Mouse (Mus musculus) forebrain, postnatal 0 days (tissue): ENCODE measurements around the gene Golph3l. TPM values are rescaled to one million over a fixed set of nuclear protein-coding genes. Genes with fewer than 3 reads are reported as not detected.

Source experiments
- ATAC-seq: fragments of 200-750 bp; cut with Nextera tagmentation; 2 replicates; pipeline ENCODE4 v1.8.0; 2017; ENCODE audit warnings: mild to moderate bottlenecking, moderate library complexity
- DNase-seq: peaks from one replicate; pipeline ENCODE4 v3.0.0-alpha.2; 2015
- H3K27ac ChIP-seq: fragments of 300-500 bp; sonication (generic); 2 replicates; pipeline ENCODE4 v1.5.1; 2014; ENCODE audit warnings: low read depth, mild to moderate bottlenecking, antibody characterized with exemption, low read length, moderate library complexity, mixed read lengths
- H3K27me3 ChIP-seq: fragments of 300-500 bp; sonication (generic); 2 replicates; pipeline ENCODE4 v1.6.1; 2014; ENCODE audit warnings: mild to moderate bottlenecking, low read length, mixed read lengths; ENCODE audit not compliant: insufficient read depth
- H3K36me3 ChIP-seq: fragments of 300-500 bp; sonication (generic); 2 replicates; pipeline ENCODE4 v1.6.1; 2014; ENCODE audit warnings: mild to moderate bottlenecking, moderate library complexity; ENCODE audit not compliant: insufficient read depth
- H3K4me1 ChIP-seq: fragments of 300-500 bp; sonication (generic); 2 replicates; pipeline ENCODE4 v1.6.1; 2014; ENCODE audit warnings: antibody characterized with exemption; ENCODE audit not compliant: insufficient read depth
- H3K4me2 ChIP-seq: fragments of 300-500 bp; sonication (generic); 2 replicates; pipeline ENCODE4 v1.6.1; 2014; ENCODE audit warnings: low read depth, mild to moderate bottlenecking, moderate library complexity
- H3K4me3 ChIP-seq: fragments of 300-500 bp; sonication (generic); 2 replicates; pipeline ENCODE4 v1.5.1; 2014; ENCODE audit warnings: low read depth, low read length, mixed read lengths
- H3K9ac ChIP-seq: fragments of 300-500 bp; sonication (generic); 2 replicates; pipeline ENCODE4 v1.6.1; 2014; ENCODE audit warnings: mild to moderate bottlenecking
- H3K9me3 ChIP-seq: fragments of 300-500 bp; sonication (generic); 2 replicates; pipeline ENCODE4 v1.6.1; 2016; ENCODE audit warnings: low read length
- CTCF ChIP-seq: sonication (generic); IDR thresholded peaks from 2 replicates; pipeline ENCODE4 v1.5.1; 2016; ENCODE audit warnings: antibody characterized with exemption, control low read depth, low read depth
- WGBS: fragments of 180-500 bp; shearing (Covaris S2); extraction: QIAGEN DNeasy Blood & Tissue Kit; methylation state at CpG from one replicate; pipeline ENCODE4 v1.1.7; 2014; 5-methylcytosine and 5-hydroxymethylcytosine counted together
- polyA plus RNA-seq: library from polyadenylated mRNA; unstranded; fragments of >200 nt; fragmentation: Nextera tagmentation; extraction: Ambion mirVana; gene quantifications from 2 replicates; pipeline ENCODE4 v1.2.1, GENCODE M21; 2015
- total RNA-seq: library from RNA; depleted of rRNA; stranded (reverse); fragments of >200 nt; gene quantifications from 2 replicates; pipeline ENCODE4 v1.2.3, GENCODE M21; 2014

Gene Golph3l
- total and polyA plus RNA-seq, 2 experiments from 2014 or later, result 19.2 to 28.5 TPM

DNA sequence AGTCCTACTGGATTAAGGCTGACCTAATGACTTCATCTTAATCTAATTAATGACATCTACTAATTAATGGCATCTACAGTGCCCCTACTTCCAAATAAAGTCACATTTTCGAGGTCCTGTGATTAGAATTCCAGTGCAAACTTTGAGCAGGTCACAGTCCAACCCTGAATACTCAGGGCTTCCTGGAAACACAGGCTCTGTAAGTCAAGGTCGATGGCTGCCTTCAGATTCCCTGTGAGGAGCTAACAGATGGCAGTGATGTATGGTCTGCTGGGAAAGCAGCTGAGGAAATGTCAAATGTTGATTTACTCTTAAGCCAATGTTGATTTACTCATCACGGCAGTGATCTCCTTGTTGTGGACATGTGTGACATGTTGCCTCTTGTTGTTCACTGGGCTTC lies 34.7 kb upstream of the Golph3l start:
- DNase-seq (no peak), ATAC-seq (no peak)
- 67% methylated on average over 3 of the region's 3 CpGs for WGBS
- H3K36me3 ChIP-seq, result no peaks in the 10 kb centered on the region
- H3K9me3 ChIP-seq, result no peaks in the 10 kb centered on the region
- H3K4me2 ChIP-seq, result no peak overlapping the region
- no peak overlapping the region for H3K27ac ChIP-seq
- no peak overlapping the region for H3K4me3 ChIP-seq
- no peak overlapping the region for H3K9ac ChIP-seq
- H3K27me3 ChIP-seq, result no peaks in the 10 kb centered on the region
- no peaks in the 10 kb centered on the region for H3K4me1 ChIP-seq
- no peak for TF ChIP-seq CTCF

DNA sequence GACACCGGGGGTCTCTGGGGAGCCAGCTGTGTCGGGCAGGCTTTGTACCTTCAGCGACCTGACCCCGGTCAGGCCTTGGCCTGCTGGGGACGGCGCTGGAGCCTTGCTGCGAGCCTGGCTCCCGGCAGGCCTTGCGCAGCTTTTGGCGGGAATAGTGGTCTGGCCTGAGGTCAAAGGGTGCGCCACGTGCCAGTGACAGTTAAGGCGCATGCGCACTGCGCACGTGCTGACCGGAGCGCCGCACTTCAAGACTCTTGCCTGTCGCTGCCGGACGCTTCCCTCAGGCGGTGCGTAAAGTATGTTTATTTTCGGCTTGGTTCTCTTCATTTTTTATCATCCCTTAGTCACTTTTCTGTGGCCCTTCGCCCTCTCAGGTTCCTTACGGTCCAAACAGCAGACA lies 29.3 kb upstream of the Golph3l start, which contains the start of gene Hormad1:
TSS of gene Hormad1 (plus strand) at position 241 of the 400 bp plus-strand sequence.
- Histone ChIP-seq H3K4me3 (no peak within 1 kb of the TSS), H3K9me3 (no peaks in the 10 kb centered on the region), H3K9ac (no peak within 1 kb of the TSS), H3K4me1 (no peaks in the 10 kb centered on the region), H3K27me3 (no peaks in the 10 kb centered on the region), H3K27ac (no peak within 1 kb of the TSS), H3K36me3 (no peaks in the 10 kb centered on the region), H3K4me2 (no peak within 1 kb of the TSS)
- DNase-seq, result no peak
- ATAC-seq, result no peak
- no peak for TF ChIP-seq CTCF
- 92% methylated on average over 27 of the region's 27 CpGs for WGBS

DNA sequence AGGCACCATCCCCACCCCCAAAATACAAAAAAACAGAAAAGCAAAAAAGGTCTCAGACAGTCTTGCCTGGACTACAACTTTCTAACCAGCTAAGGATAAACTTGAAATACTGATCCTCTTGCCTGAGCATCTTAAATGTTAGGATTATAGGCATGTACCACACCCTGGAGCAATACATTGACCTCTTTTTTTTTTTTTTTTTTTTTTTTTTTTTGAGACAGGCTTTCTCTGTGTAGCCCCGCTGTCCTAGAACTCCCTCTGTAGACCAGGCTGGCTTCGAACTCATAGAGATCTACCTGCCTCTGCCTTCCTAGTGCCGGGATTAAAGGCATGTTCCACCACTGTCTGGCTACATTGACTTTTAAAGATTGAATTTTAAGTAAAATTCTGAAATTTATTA lies 28.0 kb upstream of the Golph3l start:
- no peak for ATAC-seq
- no peak overlapping the region for H3K27ac ChIP-seq
- 89% methylated on average over 3 of the region's 3 CpGs for WGBS
- H3K9ac ChIP-seq, result no peak overlapping the region
- H3K36me3 ChIP-seq, result no peaks in the 10 kb centered on the region
- H3K9me3 ChIP-seq, result no peaks in the 10 kb centered on the region
- no peak overlapping the region for H3K4me2 ChIP-seq
- H3K4me3 ChIP-seq, result no peak overlapping the region
- no peak for TF ChIP-seq CTCF
- DNase-seq, result no peak
- no peaks in the 10 kb centered on the region for H3K27me3 ChIP-seq
- H3K4me1 ChIP-seq, result no peaks in the 10 kb centered on the region

DNA sequence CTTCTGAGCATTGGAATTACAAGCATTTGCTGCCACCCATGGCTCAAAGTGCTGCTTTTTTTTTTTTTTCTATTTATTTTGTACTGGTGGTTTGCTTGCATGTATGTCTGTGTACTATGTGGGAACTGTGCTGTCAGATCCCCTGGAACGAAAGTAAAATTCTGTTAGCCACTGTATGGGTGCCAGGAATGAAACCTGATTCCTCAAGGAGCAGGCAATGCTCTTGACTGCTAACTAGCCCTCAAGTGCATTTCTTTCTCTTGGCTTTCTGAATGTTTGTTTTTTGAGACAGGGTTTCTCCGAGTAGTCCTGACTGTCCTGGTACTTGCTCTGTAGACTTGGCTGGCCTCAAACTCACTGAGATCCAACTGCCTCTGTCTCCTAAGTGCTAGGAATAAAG lies 26.9 kb upstream of the Golph3l start:
- H3K27ac ChIP-seq, result no peak overlapping the region
- H3K36me3 ChIP-seq, result no peaks in the 10 kb centered on the region
- no peaks in the 10 kb centered on the region for H3K9me3 ChIP-seq
- H3K9ac ChIP-seq, result no peak overlapping the region
- H3K4me3 ChIP-seq, result no peak overlapping the region
- TF ChIP-seq CTCF, result no peak
- DNase-seq (no peak), ATAC-seq (no peak)
- WGBS, result 58% methylated on average over 2 of the region's 2 CpGs
- no peaks in the 10 kb centered on the region for H3K4me1 ChIP-seq
- H3K27me3 ChIP-seq, result no peaks in the 10 kb centered on the region
- no peak overlapping the region for H3K4me2 ChIP-seq

DNA sequence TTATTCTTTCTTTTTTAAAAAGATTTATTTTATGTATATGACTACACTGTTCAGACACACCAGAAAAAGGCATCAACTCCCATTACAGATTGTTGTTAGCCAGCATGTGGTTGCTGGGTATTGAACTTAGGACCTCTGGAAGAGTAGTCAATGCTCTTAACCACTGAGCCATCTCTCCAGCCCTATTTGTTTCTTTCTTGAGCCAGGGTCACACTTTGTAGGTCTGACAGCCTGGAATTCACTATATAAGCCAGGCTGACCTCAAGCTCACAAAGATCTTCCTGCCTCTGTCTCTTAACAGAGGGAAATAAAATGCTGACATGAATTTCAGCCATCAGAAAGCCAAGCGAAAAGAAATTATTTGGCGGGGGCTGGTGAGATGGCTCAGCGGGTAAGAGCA lies 19.1 kb upstream of the Golph3l start:
- H3K4me3 ChIP-seq, result no peak overlapping the region
- DNase-seq (no peak), ATAC-seq (no peak)
- no peak overlapping the region for H3K9ac ChIP-seq
- H3K36me3 ChIP-seq, result no peaks in the 10 kb centered on the region
- no peaks in the 10 kb centered on the region for H3K27me3 ChIP-seq
- no peaks in the 10 kb centered on the region for H3K9me3 ChIP-seq
- WGBS, result 91% methylated on average over 3 of the region's 3 CpGs
- TF ChIP-seq CTCF, result no peak
- no peak overlapping the region for H3K4me2 ChIP-seq
- no peaks in the 10 kb centered on the region for H3K4me1 ChIP-seq
- no peak overlapping the region for H3K27ac ChIP-seq

DNA sequence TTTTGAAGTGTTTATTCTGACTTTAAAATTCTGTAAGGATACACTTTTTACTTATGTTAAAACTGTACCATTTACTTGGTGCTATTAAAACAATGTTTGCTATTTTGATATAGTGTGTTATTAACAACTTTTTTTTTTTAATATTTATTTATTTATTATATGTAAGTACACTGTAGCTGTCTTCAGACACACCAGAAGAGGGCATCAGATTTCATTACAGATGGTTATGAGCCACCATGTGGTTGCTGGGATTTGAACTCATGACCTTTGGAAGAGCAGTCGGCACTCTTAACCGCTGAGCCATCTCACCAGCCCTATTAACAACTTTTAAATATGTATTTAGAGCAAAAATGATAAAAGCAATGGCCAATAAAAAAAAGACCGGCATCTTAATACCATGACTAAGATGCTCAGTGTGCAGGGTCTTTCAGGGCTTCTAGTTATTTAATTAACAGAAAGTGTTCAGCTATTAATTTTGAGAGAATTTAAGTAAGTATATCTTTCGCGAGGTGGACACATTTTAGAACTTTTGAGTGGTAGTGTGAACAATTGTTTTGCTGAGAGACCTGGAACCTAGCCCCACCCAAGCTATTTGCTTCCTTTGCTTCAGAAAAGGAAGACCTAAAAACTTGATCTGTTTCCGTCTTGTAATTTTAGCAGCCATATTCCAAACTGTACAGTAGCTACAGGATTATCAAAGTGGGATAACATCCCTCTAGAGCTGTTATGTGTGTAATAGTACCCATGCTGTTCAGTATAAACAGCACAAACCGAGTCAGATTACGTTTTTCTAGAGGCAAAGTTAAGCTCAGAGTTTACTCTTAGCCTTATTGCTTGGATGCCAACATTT lies 755 bp upstream of the Golph3l start:
- WGBS, result 51% methylated on average over 8 of the region's 8 CpGs
- Histone ChIP-seq H3K9ac (peak overlapping the region; percentile 33; the same call in 1 of the 2 replicates), H3K4me3 (peak overlapping the region; percentile 76), H3K4me1 (no peaks in the 10 kb centered on the region), H3K4me2 (peak overlapping the region; percentile 51), H3K27me3 (no peaks in the 10 kb centered on the region), H3K9me3 (no peaks in the 10 kb centered on the region), H3K27ac (peak overlapping the region; percentile 60; the same call in 1 of the 2 replicates), H3K36me3 (0 out of 2 replicates have a peak, but pooled peaks cover 3% of the 10 kb centered on the region)
- no peak for DNase-seq
- ATAC-seq, result peak; percentile 38; the same call in 1 of the 2 replicates
- TF ChIP-seq CTCF, result no peak

DNA sequence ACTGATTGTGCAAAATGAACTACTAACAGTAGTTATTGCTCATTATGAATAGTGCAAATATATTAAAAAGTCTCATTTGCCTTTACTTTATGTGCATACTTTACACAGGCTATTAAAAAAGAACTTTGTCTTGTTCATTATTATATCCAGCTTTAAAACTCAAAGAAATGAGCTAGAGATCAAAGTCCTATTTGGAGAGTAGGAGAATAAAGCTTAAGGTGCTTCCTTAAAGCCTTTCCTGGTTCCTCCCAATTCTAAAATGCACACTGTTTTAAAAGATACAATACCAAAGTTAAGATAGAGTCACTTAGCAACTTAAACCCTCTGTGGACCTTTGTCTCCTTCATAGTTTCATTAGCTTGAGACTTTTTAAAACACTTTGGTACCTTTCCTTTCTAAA lies 10.0 kb downstream of the Golph3l start:
- Histone ChIP-seq H3K9me3 (no peaks in the 10 kb centered on the region), H3K4me2 (no peak overlapping the region), H3K4me3 (no peak overlapping the region), H3K9ac (no peak overlapping the region), H3K4me1 (no peaks in the 10 kb centered on the region), H3K27ac (no peak overlapping the region), H3K36me3 (no peaks in the 10 kb centered on the region; the same call in none of the 2 replicates), H3K27me3 (no peaks in the 10 kb centered on the region)
- no peak for DNase-seq
- TF ChIP-seq CTCF, result no peak
- ATAC-seq, result no peak
